Mouse (Mus musculus): ENCODE results near the gene Creb3l4. TPM values are rescaled to one million over a fixed set of nuclear protein-coding genes. Genes with fewer than 3 reads are reported as not detected.
A peak's percentile ranks its signal among the peaks of the same experiment; 100 is the strongest.

Gene Creb3l4
- total and polyA plus RNA-seq, 3 experiments: 0.21 to 0.89 (median 0.59) TPM

- TF ChIP-seq ZKSCAN1 (IDR thresholded peaks at IDR 0.05; ENCODE audit: borderline replicate concordance, low read depth, low read length) (no peak), EP300 (IDR thresholded peaks at IDR 0.05; ENCODE audit: low read length) (no peak), MAZ (IDR thresholded peaks at IDR 0.05; ENCODE audit: low read depth, low read length) (no peak), NRF1 (IDR thresholded peaks at IDR 0.05; ENCODE audit: low read depth, low read length) (peak; percentile 85), ELF1 (IDR thresholded peaks at IDR 0.05; ENCODE audit: low read depth, low read length) (peak; percentile 97), ZNF384 (IDR thresholded peaks at IDR 0.05; ENCODE audit: low read depth, low read length) (no peak), PAX5 (IDR thresholded peaks at IDR 0.05; ENCODE audit: low read length) (no peak), E2F4 (IDR thresholded peaks at IDR 0.05; ENCODE audit: insufficient replicate concordance, low read depth, low read length) (no peak), GABPA (IDR thresholded peaks at IDR 0.05; ENCODE audit: insufficient replicate concordance, low read depth, low read length) (no peak; the same call in 1 of the 2 replicates), ZMIZ1 (IDR thresholded peaks at IDR 0.05; ENCODE audit: low read depth, low read length) (peak; percentile 94), CTCF (conservative IDR thresholded peaks at IDR 0.05 in 1 of 2, IDR thresholded peaks at IDR 0.05 in 1 of 2; ENCODE audit: low read depth in 2 of 2, low read length in 2 of 2) (no peak), IRF4 (IDR thresholded peaks at IDR 0.05; ENCODE audit: low read depth, low read length) (no peak; the same call in 1 of the 2 replicates), USF1 (IDR thresholded peaks at IDR 0.05; ENCODE audit: low read depth, low read length) (no peak), MXI1 (IDR thresholded peaks at IDR 0.05; ENCODE audit: low read depth, low read length) (peak; percentile 86; the same call in 1 of the 2 replicates), CHD2 (IDR thresholded peaks at IDR 0.05; ENCODE audit: low read length) (no peak), UBTF (IDR thresholded peaks at IDR 0.05; ENCODE audit: low read depth, low read length) (no peak), BHLHE40 (IDR thresholded peaks at IDR 0.05; ENCODE audit: low read depth, low read length) (no peak), SMC3 (IDR thresholded peaks at IDR 0.05; ENCODE audit: low read depth, low read length) (no peak)
Observed at GRCm38 (mm10) chr3:90213377-90213866, 29.9 kb downstream of the Creb3l4 start, which contains the start of the genes Rps27 and Rab13 (continued).

- in situ Hi-C loops (cut with MboI; ENCODE audit: low pct_ligation_motif_present, low pct_unique_long_range_greater_than_20kb, low sequenced_read_pairs): no loop called here
- Histone ChIP-seq H3K27ac (ENCODE audit: insufficient read depth, low read depth) (no peak overlapping the region), H3K4me3 (replicated peaks in 1 of 3; ENCODE audit: low read depth in 2 of 3, low read length in 2 of 3, poor library complexity in 1 of 3) (peak overlapping the region; percentile 69 to 96 (median 74)), H3K27me3 (replicated peaks) (no peaks in the 10 kb centered on the region), H3K9me3 (replicated peaks; ENCODE audit: low read length) (no peaks in the 10 kb centered on the region), H3K79me2 (replicated peaks; ENCODE audit: control insufficient read depth, extremely low read depth, insufficient read depth, poor library complexity, severe bottlenecking) (peaks cover 35% of the 10 kb centered on the region), H3K4me1 (ENCODE audit: control insufficient read depth in 1 of 2, insufficient read depth in 2 of 2) (peaks cover 3 to 38% of the 10 kb centered on the region in 2 experiments; a peak in 3 of 4 replicates), H3K36me3 (replicated peaks in 1 of 2; ENCODE audit: control insufficient read depth in 1 of 2, insufficient read depth in 1 of 2, low read length in 1 of 2) (peaks cover 36 to 48% of the 10 kb centered on the region in 2 experiments), H3K9ac (ENCODE audit: insufficient read depth, low read depth) (peak overlapping the region; percentile 94), H3K4me2 (ENCODE audit: insufficient read depth, low read depth, poor library complexity, severe bottlenecking) (peak overlapping the region; percentile 96)
- dilution Hi-C loops (cut with MboI; ENCODE audit: extremely low pct_ligation_motif_present, extremely low pct_unique_long_range_greater_than_20kb, low sequenced_read_pairs): no loop called here
- DNase-seq (ENCODE audit: extremely low read depth): no peak
- peak; percentile 76; the same call in 1 of the 2 replicates for TF ChIP-seq CHD1 (IDR thresholded peaks at IDR 0.05; ENCODE audit: low read depth, low read length)
- no peak for TF ChIP-seq NRF1 (IDR thresholded peaks at IDR 0.05; ENCODE audit: low read depth, low read length)
Observed at GRCm38 (mm10) chr3:90212723-90213122, 30.6 kb downstream of the Creb3l4 start.
